Mouse (Mus musculus) heart, adult 8-10 months (tissue): ENCODE measurements around the gene Slc19a3. TPM values are rescaled to one million over a fixed set of nuclear protein-coding genes. Genes with fewer than 3 reads are reported as not detected.
"Not testable (repeated sequence)": the region's sequence is repeated elsewhere in the genome, so short reads cannot be mapped to it uniquely, and the experiment has no call there.

Experiments used
- DNase-seq: peaks from one replicate; pipeline ENCODE4 v3.0.0; 2022; ENCODE audit warnings: low spot score
- total RNA-seq, 4 experiments: library from RNA; stranded (reverse); gene quantifications; 2 replicates each; pipeline ENCODE4 v1.2.4; 2022

Gene Slc19a3
- total RNA-seq, 4 experiments from 2014 or later, result 0.12 to 0.63 (median 0.37) TPM

DNA sequence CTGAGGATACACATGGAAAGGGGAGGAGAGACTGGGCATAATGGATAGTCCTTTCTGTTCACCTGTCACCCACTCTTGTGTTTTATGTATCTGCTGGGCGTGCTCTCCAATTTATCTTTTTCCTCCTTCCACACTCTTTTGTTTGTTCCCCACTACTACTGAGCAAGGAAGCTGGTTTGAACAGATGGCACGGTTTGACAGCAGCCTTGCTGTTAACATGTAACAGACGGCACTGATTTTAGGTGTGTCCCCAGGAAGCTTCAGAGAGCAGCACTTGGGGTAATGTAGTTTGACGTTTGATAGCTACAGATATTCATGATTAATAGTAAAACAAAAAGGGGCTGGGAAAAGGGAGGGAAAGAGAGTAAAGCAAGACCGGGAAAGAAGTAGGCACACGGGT is 30.8 kb downstream of the Slc19a3 start:
- no peak for DNase-seq

DNA sequence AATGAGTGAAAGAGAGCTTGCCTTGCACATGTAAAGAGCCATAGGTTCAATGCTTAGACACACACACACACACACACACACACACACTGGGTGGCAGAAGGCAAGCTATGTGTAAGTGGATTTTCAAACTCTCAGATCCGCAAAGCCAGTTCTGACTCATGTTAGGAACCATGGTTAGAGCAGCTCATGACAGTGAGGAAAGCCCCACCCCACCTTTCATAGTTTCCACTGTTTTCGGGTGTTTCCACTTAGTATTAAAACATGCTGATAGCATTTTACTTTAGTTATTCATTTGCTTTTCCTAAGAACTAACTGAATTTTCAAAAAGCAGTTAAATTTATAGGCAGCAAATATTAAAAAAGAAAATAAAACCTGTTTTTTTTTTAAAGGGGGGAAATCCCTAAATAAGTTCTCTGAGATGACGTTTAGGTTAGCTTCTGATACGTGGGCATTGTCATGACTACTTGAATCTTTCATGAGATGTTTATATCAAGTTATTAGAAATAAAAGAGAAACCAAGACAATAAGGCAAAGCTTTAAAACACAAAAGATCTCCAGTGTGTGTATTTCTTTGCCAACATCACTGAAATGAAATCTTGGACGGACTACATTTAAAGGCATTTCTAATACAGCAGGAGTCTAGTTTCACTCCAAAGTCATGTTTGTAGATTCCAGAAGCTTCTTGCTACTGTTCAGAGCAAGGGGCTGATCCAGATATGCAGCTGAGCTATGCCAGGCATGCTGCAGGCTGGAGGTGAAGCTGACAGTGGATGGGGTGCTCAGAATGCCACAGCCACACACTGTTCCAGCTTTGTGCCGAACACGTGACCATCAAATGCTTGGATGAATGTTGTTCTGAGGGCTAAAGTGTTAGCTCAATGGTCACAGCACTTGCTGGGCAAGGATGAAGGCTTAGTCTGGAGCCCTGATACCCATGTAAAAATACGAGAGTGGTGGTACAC is 31.7 kb downstream of the Slc19a3 start:
- DNase-seq, result no peak

DNA sequence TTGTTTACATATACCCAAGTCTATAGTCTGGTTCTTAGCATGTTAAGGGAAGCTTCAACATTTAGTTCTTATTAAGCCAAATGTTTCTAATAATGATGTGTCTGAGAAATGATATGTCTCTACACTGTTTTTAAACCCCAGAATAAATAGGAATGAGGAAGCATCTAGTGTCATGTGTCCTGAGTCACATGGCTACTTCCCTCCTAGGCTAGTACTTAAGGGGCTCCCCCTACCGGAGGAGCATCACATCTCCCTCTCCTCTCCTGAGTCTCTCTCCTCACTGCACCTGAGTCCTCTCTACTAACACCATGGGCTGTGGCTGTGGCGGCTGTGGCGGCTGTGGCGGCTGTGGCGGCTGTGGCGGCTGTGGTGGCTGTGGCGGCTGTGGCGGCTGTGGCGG is 37.9 kb downstream of the Slc19a3 start, which contains the start of gene Gm47959:
Gene Gm47959, plus strand, starts transcription at position 243 of the 400 bp plus-strand sequence.
- DNase-seq, result not testable (repeated sequence)

DNA sequence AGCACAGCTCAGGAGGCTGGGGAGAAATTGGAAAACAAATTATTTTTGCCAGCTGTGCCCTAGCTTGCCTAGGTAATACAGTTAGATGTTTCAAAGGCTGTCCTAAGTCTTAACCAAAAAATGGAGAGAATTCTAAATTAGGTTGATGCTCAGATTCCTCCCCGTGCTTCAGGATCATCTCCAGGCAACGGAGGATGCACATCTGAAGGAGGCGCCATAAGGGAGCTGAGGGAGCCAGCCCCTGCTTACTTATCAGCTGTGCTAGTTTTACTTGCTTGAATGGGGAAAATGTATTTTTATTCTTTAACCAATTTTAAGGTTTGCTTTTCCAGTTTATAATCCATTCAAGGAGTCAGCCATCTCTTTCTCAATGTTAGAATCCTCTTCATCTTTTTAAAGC is 44.3 kb downstream of the Slc19a3 start:
- DNase-seq, result no peak

DNA sequence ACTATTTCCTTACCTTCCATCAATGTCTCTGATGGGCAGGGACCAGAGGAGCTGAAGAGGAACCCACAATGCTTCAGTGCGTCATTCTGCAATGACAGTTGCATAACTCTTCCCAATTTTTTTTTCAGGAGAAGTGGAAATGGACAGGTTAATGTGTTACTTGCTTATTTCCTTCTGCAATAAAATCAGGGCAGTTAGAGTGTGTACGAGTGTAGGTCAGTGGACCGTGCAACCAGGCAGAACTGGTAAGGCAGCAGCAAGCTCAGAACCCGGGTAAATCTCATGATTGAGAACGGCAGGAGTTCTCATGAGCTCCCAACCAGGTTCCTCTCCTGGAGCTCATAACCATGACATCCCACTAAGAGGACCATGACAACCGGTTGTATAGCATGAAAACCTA is 46.2 kb downstream of the Slc19a3 start:
- no peak for DNase-seq

DNA sequence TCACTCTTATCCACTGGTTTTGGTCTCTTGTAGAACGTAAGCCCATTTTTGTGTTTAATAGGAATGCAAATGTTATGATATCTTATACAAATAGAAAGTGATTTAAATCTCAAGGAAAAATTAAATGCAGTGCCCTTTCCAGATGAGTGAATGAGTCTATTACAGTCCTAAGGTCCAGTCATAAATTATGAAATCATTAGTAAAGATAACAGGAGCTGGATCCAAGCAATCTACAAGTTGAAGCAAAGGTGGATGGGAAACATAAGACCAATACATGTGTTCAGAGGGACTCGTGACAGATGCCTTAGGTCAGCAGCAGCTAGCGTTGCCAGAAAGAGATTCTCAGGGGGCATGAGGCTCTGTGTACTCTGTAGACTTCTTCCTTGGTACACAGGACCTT is 46.7 kb downstream of the Slc19a3 start:
- no peak for DNase-seq

DNA sequence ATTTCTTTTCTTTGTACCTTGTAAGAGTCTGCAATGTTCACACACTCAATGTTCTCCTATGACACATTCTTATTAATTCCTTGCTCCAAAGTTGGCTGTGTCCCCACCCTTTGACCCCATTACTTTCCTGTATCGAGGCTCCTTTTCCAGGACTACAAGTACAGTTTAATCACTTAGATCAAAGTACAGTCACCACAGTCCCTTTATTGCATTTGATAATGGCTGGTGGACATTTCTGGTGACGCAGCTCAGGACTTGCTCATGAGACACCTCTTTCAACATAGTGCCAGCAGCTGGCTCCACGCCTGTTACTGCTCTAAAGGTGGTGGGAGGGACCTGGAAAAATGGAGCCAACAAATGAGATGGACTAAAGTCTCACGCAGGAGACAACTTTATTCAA is 47.2 kb downstream of the Slc19a3 start:
- no peak for DNase-seq

DNA sequence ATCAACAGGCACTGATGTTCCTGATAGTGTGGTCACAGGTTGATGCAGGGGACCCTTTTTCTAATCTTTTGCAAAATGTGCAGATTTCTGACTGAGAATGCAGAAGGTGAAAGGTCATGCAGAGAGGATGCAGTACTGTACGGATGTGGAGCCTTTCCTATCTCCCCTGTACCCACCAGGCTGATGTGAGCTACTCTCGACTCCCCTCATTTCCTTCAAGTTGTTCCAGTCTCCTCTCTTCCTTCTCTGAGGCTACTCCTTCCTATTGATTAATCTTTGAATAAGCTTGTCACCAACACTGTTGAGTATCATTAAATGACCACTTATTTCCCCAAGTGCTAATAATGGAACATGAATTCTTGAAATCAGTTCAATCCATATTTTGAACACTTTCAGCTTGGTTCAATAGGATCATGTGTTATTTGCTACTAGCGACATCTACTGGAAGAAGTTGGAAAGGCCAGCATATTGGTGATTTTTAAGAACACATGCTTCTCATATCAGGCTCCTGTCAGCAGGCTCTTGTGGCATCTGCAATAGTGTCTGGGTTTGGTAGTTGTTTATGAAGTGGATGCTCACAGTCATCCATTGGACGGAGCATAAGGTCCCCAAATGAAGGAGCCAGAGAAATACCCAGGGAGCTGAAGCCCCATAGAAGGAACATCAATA is 50.6 kb downstream of the Slc19a3 start:
- DNase-seq, result peak; percentile 69

DNA sequence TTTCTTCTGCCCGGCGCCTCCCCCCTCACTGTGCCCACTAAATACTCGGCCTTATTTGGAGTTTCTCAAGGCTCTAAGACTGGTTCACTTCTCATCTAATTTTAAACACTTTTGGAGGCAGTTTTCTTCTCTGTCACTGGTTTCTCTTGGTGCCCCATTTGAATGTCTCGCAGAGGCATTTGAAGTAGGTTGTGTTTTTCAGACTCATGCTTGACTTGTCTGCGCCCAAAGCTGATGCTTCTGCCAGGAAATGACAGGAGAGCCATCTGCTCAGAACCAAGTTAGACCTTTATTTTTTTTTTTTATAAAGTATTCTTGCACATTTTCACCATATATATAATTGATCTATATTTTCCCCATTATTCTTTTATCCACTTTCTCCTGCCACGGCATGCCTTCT is 51.5 kb downstream of the Slc19a3 start:
- DNase-seq, result no peak

DNA sequence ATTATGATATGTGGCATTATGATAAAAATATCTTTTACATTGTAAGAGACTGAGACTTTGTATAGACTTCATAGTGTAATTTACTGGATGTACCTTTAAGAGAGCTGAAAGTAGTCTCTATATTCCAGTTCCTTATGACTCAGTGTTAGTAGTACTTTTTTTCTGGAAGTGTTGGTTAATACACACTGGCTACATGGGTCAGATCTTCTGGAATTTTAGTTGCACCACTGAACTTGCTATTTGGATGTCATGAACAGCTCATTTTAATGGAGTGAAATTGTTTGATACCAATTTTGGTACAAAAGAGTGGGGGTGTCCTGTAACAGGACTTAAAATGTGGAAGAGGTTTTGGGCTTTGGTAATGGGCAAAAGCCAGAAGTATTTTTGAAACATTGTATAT is 60.4 kb downstream of the Slc19a3 start:
- DNase-seq, result no peak

DNA sequence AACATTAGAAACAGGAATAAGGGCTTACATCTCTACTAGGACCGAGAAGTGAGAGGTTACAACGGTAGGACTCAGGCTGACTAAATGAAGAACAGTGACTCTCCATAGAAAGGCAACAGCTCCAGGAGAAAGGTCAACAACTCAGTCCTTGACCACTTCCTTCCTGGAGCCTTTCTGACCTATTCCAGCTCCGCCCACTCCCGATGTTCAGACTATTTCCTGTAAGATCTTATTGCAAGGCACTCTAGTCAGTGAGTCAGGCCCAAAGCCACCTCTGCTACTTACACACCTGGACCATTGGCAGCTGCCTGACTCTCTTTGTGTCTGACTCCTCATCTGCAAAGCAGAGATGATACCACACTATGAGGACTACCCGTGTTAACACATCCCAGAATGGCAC is 62.5 kb downstream of the Slc19a3 start:
- no peak for DNase-seq

DNA sequence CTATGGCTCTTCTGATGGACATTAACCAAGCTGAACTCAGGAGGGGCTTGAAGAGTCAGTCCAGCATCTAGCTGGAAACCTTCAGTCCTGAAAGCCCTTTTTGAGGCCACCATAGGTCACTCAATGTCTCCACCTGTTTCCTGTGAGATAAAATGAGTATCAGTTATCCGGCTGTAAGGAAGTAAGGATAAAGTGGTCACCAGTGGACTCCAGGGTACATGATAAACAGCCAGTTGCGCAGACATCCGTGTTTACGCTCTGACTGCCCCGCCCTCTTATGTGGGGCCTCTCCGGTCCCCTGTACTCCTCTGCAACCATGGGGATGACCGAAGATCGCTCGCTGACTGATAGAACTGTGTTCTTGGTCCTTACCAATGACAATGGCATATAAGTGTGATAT is 63.9 kb downstream of the Slc19a3 start:
- DNase-seq, result no peak

DNA sequence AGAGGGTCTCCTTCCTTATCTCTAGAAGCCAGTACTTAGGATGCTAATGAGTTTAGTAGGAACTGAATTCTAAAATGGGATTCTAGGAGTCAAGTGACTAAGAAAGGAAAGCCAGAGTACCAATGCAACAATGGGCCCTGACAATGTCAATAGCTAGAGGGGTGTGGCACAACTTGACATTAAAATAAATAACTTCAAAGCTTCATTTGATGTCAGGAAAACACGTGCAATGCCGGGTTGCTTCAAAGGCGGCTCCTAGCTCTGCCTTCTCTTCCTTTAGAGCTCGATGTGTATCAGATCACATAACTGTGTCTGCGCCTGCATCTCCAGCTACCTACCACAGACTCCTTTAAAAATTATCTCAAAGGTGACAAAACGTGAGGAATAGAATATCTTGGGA is 64.3 kb downstream of the Slc19a3 start:
- no peak for DNase-seq

DNA sequence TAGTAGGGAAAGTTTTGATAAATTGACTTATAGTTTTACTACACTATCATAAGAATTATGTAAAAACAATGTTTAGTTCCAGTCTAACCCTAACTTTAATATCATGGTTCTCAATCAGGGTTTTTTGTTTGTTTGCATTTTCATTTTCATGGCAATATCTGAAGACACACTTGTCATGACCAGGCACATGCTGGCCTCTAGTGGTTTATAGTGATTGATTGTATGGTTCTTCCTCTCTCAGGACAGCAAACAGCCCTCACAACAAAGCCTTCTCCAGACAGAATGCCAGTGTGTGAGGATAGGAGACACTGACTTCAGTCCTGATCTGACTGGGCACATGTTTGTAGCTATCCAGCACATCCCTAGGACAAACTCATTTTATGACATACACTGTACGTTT is 65.0 kb downstream of the Slc19a3 start:
- DNase-seq, result no peak

DNA sequence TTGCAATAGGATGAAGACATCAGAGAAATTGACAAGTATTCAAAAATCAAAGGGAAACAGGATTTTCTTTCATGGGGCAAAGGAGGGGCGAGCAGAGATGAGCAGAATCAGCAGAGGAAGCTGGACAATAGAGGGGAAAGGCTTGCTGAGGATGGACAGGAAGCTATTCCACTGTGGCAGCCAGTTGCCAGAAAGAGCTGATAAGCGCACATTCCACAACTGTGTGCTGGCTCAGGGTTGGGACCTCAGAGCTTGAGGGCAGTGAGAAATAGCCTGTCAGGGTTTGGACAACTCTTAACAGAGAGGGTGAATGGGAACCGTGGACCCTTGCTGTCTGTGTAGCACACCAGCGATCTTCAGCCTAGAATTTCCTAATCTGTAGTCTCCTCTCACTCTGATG is 66.2 kb downstream of the Slc19a3 start:
- DNase-seq, result peak; percentile 24

DNA sequence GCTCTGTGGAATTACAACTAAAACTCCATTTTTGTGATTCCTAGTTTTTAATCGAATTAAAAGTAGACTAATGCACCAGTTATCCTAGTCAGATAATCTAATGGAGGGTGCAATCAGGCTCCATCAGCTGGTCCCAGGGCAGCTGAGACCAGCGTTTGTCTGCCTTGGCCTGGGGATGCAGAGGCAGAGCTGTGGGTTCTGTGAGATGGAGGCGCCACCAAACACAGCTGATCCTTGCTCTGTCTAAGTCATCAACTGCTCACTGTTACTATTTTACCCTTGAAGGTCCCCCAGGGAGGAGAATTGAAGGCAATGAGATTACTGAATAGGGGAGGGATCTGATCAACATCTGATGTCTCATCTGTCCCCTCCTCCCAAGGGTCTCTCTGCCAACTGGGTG is 71.8 kb downstream of the Slc19a3 start:
- DNase-seq, result no peak

Other genes starting within 250 kb of the Slc19a3 start
- 10 to 100 TPM; 23.8 to 28.7 (median 26.0) TPM for gene Agfg1, start 199.0 kb downstream of the Slc19a3 start, total RNA-seq
- gene A030005L19Rik, start 125.1 kb downstream of the Slc19a3 start, total RNA-seq, result not detected
- not detected for gene A030014E15Rik, start 113.5 kb downstream of the Slc19a3 start, total RNA-seq
- gene Gm6217, start 107.0 kb downstream of the Slc19a3 start, total RNA-seq, result not detected
- not detected for gene A030003K21Rik, start 95.1 kb downstream of the Slc19a3 start, total RNA-seq
- gene Gm7544, start 82.4 kb downstream of the Slc19a3 start, total RNA-seq, result not detected
- gene Gm47955, start 78.2 kb downstream of the Slc19a3 start, total RNA-seq, result not detected
- gene Gm47959, start 37.9 kb downstream of the Slc19a3 start, total RNA-seq, result not detected
- gene Krtap28-10, start 4.0 kb upstream of the Slc19a3 start, total RNA-seq, result not detected
- not detected for gene Gm47969, start 6.5 kb upstream of the Slc19a3 start, total RNA-seq
- gene A030005K14Rik, start 20.9 kb upstream of the Slc19a3 start, total RNA-seq, result not detected
- not detected for gene Krtap28-13, start 22.5 kb upstream of the Slc19a3 start, total RNA-seq
- gene Ccl20, start 78.3 kb upstream of the Slc19a3 start, total RNA-seq, result not detected
- gene Daw1, start 121.3 kb upstream of the Slc19a3 start, total RNA-seq, result not detected